Mouse (Mus musculus) CH12.LX (cell line): Measurements from ENCODE around the gene Oxt. TPM values are rescaled to one million over a fixed set of nuclear protein-coding genes. Genes with fewer than 3 reads are reported as not detected.
A peak's percentile ranks its signal among the peaks of the same experiment; 100 is the strongest.

Experiments
- DNase-seq: peaks from one replicate; pipeline ENCODE4 v3.0.0-alpha.2; 2013; ENCODE audit errors: extremely low read depth
- H3K27ac ChIP-seq: 2 replicates; pipeline ENCODE4 v1.5.1; 2012; ENCODE audit warnings: low read depth, mild to moderate bottlenecking, control low read depth, moderate library complexity; ENCODE audit not compliant: insufficient read depth
- H3K27me3 ChIP-seq: replicated peaks from 2 replicates; pipeline ENCODE3; 2012; ENCODE audit warnings: inconsistent platforms
- H3K36me3 ChIP-seq, 2 experiments: replicated peaks in 1 of 2; 2 replicates each; pipeline versions ENCODE3 to v1.6.1; 2012; ENCODE audit warnings: inconsistent platforms in 1 of 2, low read length in 1 of 2, mild to moderate bottlenecking in 1 of 2, mixed read lengths in 1 of 2, moderate library complexity in 1 of 2; ENCODE audit not compliant: control insufficient read depth in 1 of 2, insufficient read depth in 1 of 2
- H3K4me1 ChIP-seq, 2 experiments: 2 replicates each; pipeline ENCODE4 v1.6.1; 2012; ENCODE audit warnings: inconsistent platforms in 1 of 2, moderate library complexity in 1 of 2; ENCODE audit not compliant: insufficient read depth in 2 of 2, control insufficient read depth in 1 of 2
- H3K4me2 ChIP-seq: 2 replicates; pipeline ENCODE4 v1.6.1; 2012; ENCODE audit warnings: low read depth, mild to moderate bottlenecking, control low read depth; ENCODE audit not compliant: poor library complexity, insufficient read depth, severe bottlenecking
- H3K4me3 ChIP-seq, 3 experiments: fragments of 150-350 bp in 1 of 3; sonication (generic) in 1 of 3; replicated peaks in 1 of 3; 2 replicates each; pipeline versions ENCODE3 to v1.5.1; 2011 to 2012; ENCODE audit warnings: low read depth in 2 of 3, low read length in 2 of 3, mild to moderate bottlenecking in 2 of 3, moderate library complexity in 2 of 3, control low read depth in 1 of 3, improper control_type of control experiment in 1 of 3, inconsistent platforms in 1 of 3, mixed read lengths in 1 of 3; ENCODE audit not compliant: poor library complexity in 1 of 3
- H3K79me2 ChIP-seq: replicated peaks from 2 replicates; pipeline ENCODE4 v1.6.1; 2012; ENCODE audit warnings: mild to moderate bottlenecking, moderate library complexity; ENCODE audit not compliant: control insufficient read depth, poor library complexity, insufficient read depth, severe bottlenecking; ENCODE audit errors: extremely low read depth
- H3K9ac ChIP-seq: 2 replicates; pipeline ENCODE4 v1.6.1; 2012; ENCODE audit warnings: low read depth, mild to moderate bottlenecking, control low read depth, moderate library complexity; ENCODE audit not compliant: insufficient read depth
- H3K9me3 ChIP-seq: replicated peaks from 2 replicates; pipeline ENCODE3; 2012; ENCODE audit warnings: low read length, inconsistent platforms, mixed read lengths
- E2F4 ChIP-seq: IDR thresholded peaks from 2 replicates; pipeline ENCODE4 v1.6.1; 2011; ENCODE audit warnings: low read depth, low read length, improper control_type of control experiment; ENCODE audit not compliant: insufficient replicate concordance
- GABPA ChIP-seq: IDR thresholded peaks from 2 replicates; pipeline ENCODE4 v1.6.1; 2012; ENCODE audit warnings: low read depth, low read length, improper control_type of control experiment, inconsistent platforms; ENCODE audit not compliant: insufficient replicate concordance
- JUN ChIP-seq: IDR thresholded peaks from 2 replicates; pipeline ENCODE4 v1.6.1; 2011; ENCODE audit warnings: low read depth, mild to moderate bottlenecking, low read length, improper control_type of control experiment, moderate library complexity; ENCODE audit not compliant: insufficient read depth
- MAX ChIP-seq: IDR thresholded peaks from 2 replicates; pipeline ENCODE4 v1.6.1; 2011; ENCODE audit warnings: low read length, improper control_type of control experiment
- NRF1 ChIP-seq: IDR thresholded peaks from 2 replicates; pipeline ENCODE4 v1.6.1; 2014; ENCODE audit warnings: low read depth, mild to moderate bottlenecking, inconsistent platforms, low read length, improper control_type of control experiment, moderate library complexity
- POLR2AphosphoS2 ChIP-seq: IDR thresholded peaks from 2 replicates; pipeline ENCODE4 v1.6.1; 2011; ENCODE audit warnings: low read depth, low read length, improper control_type of control experiment
- SMC3 ChIP-seq: IDR thresholded peaks from 2 replicates; pipeline ENCODE4 v1.6.1; 2011; ENCODE audit warnings: low read depth, low read length, improper control_type of control experiment
- USF1 ChIP-seq: IDR thresholded peaks from 2 replicates; pipeline ENCODE4 v1.6.1; 2014; ENCODE audit warnings: low read depth, mild to moderate bottlenecking, inconsistent platforms, low read length, improper control_type of control experiment
- ZC3H11A ChIP-seq: IDR thresholded peaks from 2 replicates; pipeline ENCODE4 v1.6.1; 2012; ENCODE audit warnings: low read depth, mild to moderate bottlenecking, inconsistent platforms, low read length, improper control_type of control experiment
- dilution Hi-C: fragments of 300-500 bp; cut with MboI; formaldehyde crosslinking; loops from 2 replicates; pipeline ENCODE4 v1.14.3; 2020; ENCODE audit warnings: low sequenced_read_pairs; ENCODE audit not compliant: extremely low pct_unique_long_range_greater_than_20kb, extremely low pct_ligation_motif_present
- in situ Hi-C: fragments of 300-500 bp; cut with MboI; formaldehyde crosslinking; loops from 3 replicates; pipeline ENCODE4 v1.14.3; 2019; ENCODE audit warnings: low sequenced_read_pairs, low pct_ligation_motif_present, low pct_unique_long_range_greater_than_20kb, mixed read lengths
- polyA plus RNA-seq: library from polyadenylated mRNA; unstranded; fragments of >175 nt; gene quantifications from 2 replicates; pipeline ENCODE4 v1.2.1, GENCODE M21; 2012; ENCODE audit warnings: low read depth; ENCODE audit not compliant: insufficient read length
- total RNA-seq, 2 experiments: library from RNA; depleted of rRNA; stranded (reverse); fragments of 300-350 nt in 1 of 2; fragments of >200 nt in 1 of 2; gene quantifications; 2 replicates each; pipeline ENCODE4 v1.2.3; 2012 to 2014

The Oxt gene
- total and polyA plus RNA-seq, 3 experiments: not detected

DNA sequence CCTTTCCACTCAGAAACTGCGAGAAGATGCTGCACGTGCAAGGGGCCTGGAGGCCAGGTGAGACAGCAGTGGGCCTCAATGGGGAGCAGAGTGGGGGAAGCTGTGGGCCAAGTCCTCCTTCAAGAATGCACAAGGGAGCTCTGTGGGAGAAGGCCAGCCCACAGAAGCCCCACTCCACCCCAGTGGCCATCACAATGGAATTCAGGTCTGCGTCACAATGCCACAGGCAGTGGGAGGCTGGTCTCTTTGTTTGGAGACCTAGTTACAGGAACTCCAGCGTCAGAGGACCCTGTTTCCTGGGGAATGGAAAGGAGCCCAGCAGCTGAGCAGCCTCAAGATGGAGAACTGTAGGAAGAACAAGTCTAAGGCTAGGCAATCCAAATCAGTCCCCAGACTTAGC is 13.2 kb downstream of the Oxt start:
- no peak for DNase-seq
- no peak overlapping the region for H3K4me3 ChIP-seq
- peaks cover 25 to 46% of the 10 kb centered on the region in 2 experiments for H3K36me3 ChIP-seq
- no peak overlapping the region for H3K4me2 ChIP-seq
- H3K4me1 ChIP-seq: no peaks in the 10 kb centered on the region
- TF ChIP-seq POLR2AphosphoS2 (peak; percentile 41; the same call in 1 of the 2 replicates), USF1 (no peak)
- dilution Hi-C loops (no loop called here), in situ Hi-C loops (no loop called here)
- H3K79me2 ChIP-seq: no peaks in the 10 kb centered on the region
- H3K9me3 ChIP-seq: no peaks in the 10 kb centered on the region
- no peaks in the 10 kb centered on the region for H3K27me3 ChIP-seq
- H3K27ac ChIP-seq: no peak overlapping the region
- H3K9ac ChIP-seq: no peak overlapping the region

DNA sequence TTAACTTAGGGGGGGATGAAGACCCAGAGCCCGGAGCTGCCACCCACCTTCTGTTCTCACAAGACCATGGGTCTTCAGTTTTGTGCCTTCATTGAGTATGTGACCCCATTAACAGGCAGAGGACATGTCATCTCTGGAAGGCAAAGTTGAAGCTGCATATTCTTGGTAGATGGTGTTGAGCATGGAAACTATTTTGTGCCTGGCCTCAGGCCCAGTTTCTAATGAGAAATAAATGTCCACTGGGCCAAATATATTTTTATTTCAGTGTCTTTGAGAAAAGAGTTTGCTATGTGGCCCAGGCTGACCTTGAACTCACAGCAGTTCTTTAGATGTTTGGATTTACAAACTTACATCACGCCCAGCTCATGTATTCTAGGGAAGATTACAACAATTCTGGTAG is 13.8 kb downstream of the Oxt start:
- H3K36me3 ChIP-seq: peaks cover 25 to 50% of the 10 kb centered on the region in 2 experiments
- no peak overlapping the region for H3K9ac ChIP-seq
- H3K4me3 ChIP-seq: no peak overlapping the region
- no peaks in the 10 kb centered on the region for H3K27me3 ChIP-seq
- dilution Hi-C loops (no loop called here), in situ Hi-C loops (loop anchor here (10.0 kb wide), 1 partner anchor 175 kb away; no protein-coding TSS in a partner anchor)
- no peaks in the 10 kb centered on the region for H3K79me2 ChIP-seq
- H3K4me1 ChIP-seq: no peaks in the 10 kb centered on the region
- no peak for TF ChIP-seq POLR2AphosphoS2
- no peak for TF ChIP-seq MAX
- TF ChIP-seq SMC3: no peak
- no peak overlapping the region for H3K4me2 ChIP-seq
- no peak overlapping the region for H3K27ac ChIP-seq
- no peak for DNase-seq
- no peaks in the 10 kb centered on the region for H3K9me3 ChIP-seq

DNA sequence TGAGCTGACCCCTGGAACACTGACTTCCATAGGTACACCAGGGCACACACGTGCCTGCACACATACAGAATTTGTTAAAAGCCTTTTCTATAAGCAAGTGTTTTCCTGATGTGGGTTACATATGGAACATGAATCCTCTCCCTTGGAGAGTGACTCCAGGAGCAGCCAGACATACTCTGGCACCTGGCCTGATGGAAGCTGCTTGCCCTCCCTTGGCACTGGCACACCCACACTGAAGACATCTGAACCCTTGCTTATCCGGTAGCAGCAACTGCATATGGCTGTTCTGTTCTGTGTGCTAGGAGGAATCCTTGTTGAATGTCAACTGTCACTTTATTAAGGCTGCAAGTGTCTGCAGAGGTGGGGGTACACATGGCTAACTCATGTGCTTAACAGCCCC is 15.0 kb downstream of the Oxt start:
- dilution Hi-C loops (no loop called here), in situ Hi-C loops (loop anchor here (10.0 kb wide), 1 partner anchor 174 kb away; no protein-coding TSS in a partner anchor)
- DNase-seq: no peak
- H3K9ac ChIP-seq: no peak overlapping the region
- TF ChIP-seq GABPA (no peak), E2F4 (no peak), JUN (no peak), ZC3H11A (no peak), NRF1 (no peak)
- TF ChIP-seq, all 38 proteins: peak for 0
- H3K79me2 ChIP-seq: no peaks in the 10 kb centered on the region
- no peaks in the 10 kb centered on the region for H3K9me3 ChIP-seq
- no peak overlapping the region for H3K4me3 ChIP-seq
- H3K4me2 ChIP-seq: no peak overlapping the region
- H3K27ac ChIP-seq: no peak overlapping the region
- peaks cover 36 to 63% of the 10 kb centered on the region in 2 experiments for H3K36me3 ChIP-seq
- H3K4me1 ChIP-seq: no peaks in the 10 kb centered on the region
- H3K27me3 ChIP-seq: no peaks in the 10 kb centered on the region
